Mouse (Mus musculus): ENCODE measurements at regions not wholly inside any gene's neighbourhood (a gene's known extent, or its start where the extent isn't known, plus 50 kb on each side); places are given as distances from the start of the nearest gene placed in this dataset.

- no peaks in the 10 kb centered on the region for H3K4me1 ChIP-seq (ENCODE audit: control insufficient read depth in 2 of 2, insufficient read depth in 2 of 2, low read length in 2 of 2)
- no peaks in the 10 kb centered on the region for H3K9me3 ChIP-seq (ENCODE audit: control insufficient read depth, low read length)
- H3K9ac ChIP-seq (ENCODE audit: low read length) = no peak overlapping the region
- WGBS = 79% methylated on average over 4 of the region's 4 CpGs
- no peaks in the 10 kb centered on the region for H3K36me3 ChIP-seq (ENCODE audit: control insufficient read depth, insufficient read depth, low read length)
- no peak overlapping the region for H3K27ac ChIP-seq (replicated peaks in 1 of 2; ENCODE audit: control insufficient read depth in 1 of 2, insufficient read depth in 1 of 2, low read depth in 2 of 2, low read length in 2 of 2)
- ATAC-seq (ENCODE audit: insufficient number of reproducible peaks, insufficient read depth, low FRiP score, low read depth) = no peak
- H3K27me3 ChIP-seq (ENCODE audit: control insufficient read depth, insufficient read depth, low read length) = no peaks in the 10 kb centered on the region
- no peak overlapping the region for H3K4me2 ChIP-seq (ENCODE audit: low read length)
- H3K4me3 ChIP-seq (ENCODE audit: control insufficient read depth in 1 of 2, insufficient read depth in 1 of 2, low read depth in 1 of 2, low read length in 2 of 2) = no peak overlapping the region
Measured at GRCm38 (mm10) chr3:37965221-37965620, 240.9 kb upstream of the Gm5148 start.

- no peak for ATAC-seq (ENCODE audit: insufficient number of reproducible peaks, insufficient read depth, low FRiP score, low read depth)
- H3K9me3 ChIP-seq (ENCODE audit: control insufficient read depth, low read length) = no peaks in the 10 kb centered on the region
- H3K36me3 ChIP-seq (ENCODE audit: control insufficient read depth, insufficient read depth, low read length) = no peaks in the 10 kb centered on the region
- no peaks in the 10 kb centered on the region for H3K4me1 ChIP-seq (ENCODE audit: control insufficient read depth in 2 of 2, insufficient read depth in 2 of 2, low read length in 2 of 2)
- H3K9ac ChIP-seq (ENCODE audit: low read length) = no peak overlapping the region
- no peak overlapping the region for H3K27ac ChIP-seq (replicated peaks in 1 of 2; ENCODE audit: control insufficient read depth in 1 of 2, insufficient read depth in 1 of 2, low read depth in 2 of 2, low read length in 2 of 2)
- WGBS = 82% methylated on average over 5 of the region's 5 CpGs
- no peak overlapping the region for H3K4me2 ChIP-seq (ENCODE audit: low read length)
- no peaks in the 10 kb centered on the region for H3K27me3 ChIP-seq (ENCODE audit: control insufficient read depth, insufficient read depth, low read length)
- H3K4me3 ChIP-seq (ENCODE audit: control insufficient read depth in 1 of 2, insufficient read depth in 1 of 2, low read depth in 1 of 2, low read length in 2 of 2) = no peak overlapping the region
Measured at GRCm38 (mm10) chr3:37964083-37964482, 239.8 kb upstream of the Gm5148 start.

- H3K9ac ChIP-seq (ENCODE audit: low read length) = no peak overlapping the region
- H3K27ac ChIP-seq (replicated peaks in 1 of 2; ENCODE audit: control insufficient read depth in 1 of 2, insufficient read depth in 1 of 2, low read depth in 2 of 2, low read length in 2 of 2) = no peak overlapping the region
- no peaks in the 10 kb centered on the region for H3K36me3 ChIP-seq (ENCODE audit: control insufficient read depth, insufficient read depth, low read length)
- no peak overlapping the region for H3K4me3 ChIP-seq (ENCODE audit: control insufficient read depth in 1 of 2, insufficient read depth in 1 of 2, low read depth in 1 of 2, low read length in 2 of 2)
- no peaks in the 10 kb centered on the region for H3K9me3 ChIP-seq (ENCODE audit: control insufficient read depth, low read length)
- 88% methylated on average over 8 of the region's 8 CpGs for WGBS
- no peak overlapping the region for H3K4me2 ChIP-seq (ENCODE audit: low read length)
- H3K27me3 ChIP-seq (ENCODE audit: control insufficient read depth, insufficient read depth, low read length) = no peaks in the 10 kb centered on the region
- no peak for ATAC-seq (ENCODE audit: insufficient number of reproducible peaks, insufficient read depth, low FRiP score, low read depth)
- H3K4me1 ChIP-seq (ENCODE audit: control insufficient read depth in 2 of 2, insufficient read depth in 2 of 2, low read length in 2 of 2) = no peaks in the 10 kb centered on the region
Measured at GRCm38 (mm10) chr3:37962811-37963210, 238.5 kb upstream of the Gm5148 start.

GRCm38 (mm10) chr3:37962043-37962810 lies 237.9 kb upstream of the Gm5148 start:
- WGBS = 55% methylated on average over 12 of the region's 12 CpGs
- no peaks in the 10 kb centered on the region for H3K27me3 ChIP-seq (ENCODE audit: control insufficient read depth, insufficient read depth, low read length)
- no peak for ATAC-seq (ENCODE audit: insufficient number of reproducible peaks, insufficient read depth, low FRiP score, low read depth)
- H3K4me3 ChIP-seq (ENCODE audit: control insufficient read depth in 1 of 2, insufficient read depth in 1 of 2, low read depth in 1 of 2, low read length in 2 of 2) = no peak overlapping the region
- no peak overlapping the region for H3K9ac ChIP-seq (ENCODE audit: low read length)
- H3K36me3 ChIP-seq (ENCODE audit: control insufficient read depth, insufficient read depth, low read length) = no peaks in the 10 kb centered on the region
- no peak overlapping the region for H3K4me2 ChIP-seq (ENCODE audit: low read length)
- no peaks in the 10 kb centered on the region for H3K4me1 ChIP-seq (ENCODE audit: control insufficient read depth in 2 of 2, insufficient read depth in 2 of 2, low read length in 2 of 2)
- H3K9me3 ChIP-seq (ENCODE audit: control insufficient read depth, low read length) = no peaks in the 10 kb centered on the region
- H3K27ac ChIP-seq (replicated peaks in 1 of 2; ENCODE audit: control insufficient read depth in 1 of 2, insufficient read depth in 1 of 2, low read depth in 2 of 2, low read length in 2 of 2) = no peak overlapping the region

GRCm38 (mm10) chr3:37958361-37958978 lies 234.2 kb upstream of the Gm5148 start:
- no peaks in the 10 kb centered on the region for H3K4me1 ChIP-seq (ENCODE audit: control insufficient read depth in 2 of 2, insufficient read depth in 2 of 2, low read length in 2 of 2)
- no peaks in the 10 kb centered on the region for H3K9me3 ChIP-seq (ENCODE audit: control insufficient read depth, low read length)
- H3K4me3 ChIP-seq (ENCODE audit: control insufficient read depth in 1 of 2, insufficient read depth in 1 of 2, low read depth in 1 of 2, low read length in 2 of 2) = no peak overlapping the region
- no peak for ATAC-seq (ENCODE audit: insufficient number of reproducible peaks, insufficient read depth, low FRiP score, low read depth)
- H3K36me3 ChIP-seq (ENCODE audit: control insufficient read depth, insufficient read depth, low read length) = no peaks in the 10 kb centered on the region
- WGBS = 61% methylated on average over 6 of the region's 6 CpGs
- no peak overlapping the region for H3K4me2 ChIP-seq (ENCODE audit: low read length)
- no peak overlapping the region for H3K9ac ChIP-seq (ENCODE audit: low read length)
- H3K27me3 ChIP-seq (ENCODE audit: control insufficient read depth, insufficient read depth, low read length) = no peaks in the 10 kb centered on the region
- no peak overlapping the region for H3K27ac ChIP-seq (replicated peaks in 1 of 2; ENCODE audit: control insufficient read depth in 1 of 2, insufficient read depth in 1 of 2, low read depth in 2 of 2, low read length in 2 of 2)

GRCm38 (mm10) chr3:37956543-37956942 lies 232.3 kb upstream of the Gm5148 start:
- no peaks in the 10 kb centered on the region for H3K36me3 ChIP-seq (ENCODE audit: control insufficient read depth, insufficient read depth, low read length)
- no peak overlapping the region for H3K4me3 ChIP-seq (ENCODE audit: control insufficient read depth in 1 of 2, insufficient read depth in 1 of 2, low read depth in 1 of 2, low read length in 2 of 2)
- no peak overlapping the region for H3K27ac ChIP-seq (replicated peaks in 1 of 2; ENCODE audit: control insufficient read depth in 1 of 2, insufficient read depth in 1 of 2, low read depth in 2 of 2, low read length in 2 of 2)
- ATAC-seq (ENCODE audit: insufficient number of reproducible peaks, insufficient read depth, low FRiP score, low read depth) = no peak
- WGBS = 78% methylated on average over 6 of the region's 6 CpGs
- no peaks in the 10 kb centered on the region for H3K27me3 ChIP-seq (ENCODE audit: control insufficient read depth, insufficient read depth, low read length)
- no peak overlapping the region for H3K9ac ChIP-seq (ENCODE audit: low read length)
- no peaks in the 10 kb centered on the region for H3K9me3 ChIP-seq (ENCODE audit: control insufficient read depth, low read length)
- no peaks in the 10 kb centered on the region for H3K4me1 ChIP-seq (ENCODE audit: control insufficient read depth in 2 of 2, insufficient read depth in 2 of 2, low read length in 2 of 2)
- H3K4me2 ChIP-seq (ENCODE audit: low read length) = no peak overlapping the region

- Histone ChIP-seq H3K4me1 (ENCODE audit: control insufficient read depth in 2 of 2, insufficient read depth in 2 of 2, low read length in 2 of 2) (no peaks in the 10 kb centered on the region), H3K27ac (replicated peaks in 1 of 2; ENCODE audit: control insufficient read depth in 1 of 2, insufficient read depth in 1 of 2, low read depth in 2 of 2, low read length in 2 of 2) (no peak overlapping the region), H3K36me3 (ENCODE audit: control insufficient read depth, insufficient read depth, low read length) (no peaks in the 10 kb centered on the region), H3K4me3 (ENCODE audit: control insufficient read depth in 1 of 2, insufficient read depth in 1 of 2, low read depth in 1 of 2, low read length in 2 of 2) (no peak overlapping the region), H3K9ac (ENCODE audit: low read length) (no peak overlapping the region), H3K27me3 (ENCODE audit: control insufficient read depth, insufficient read depth, low read length) (no peaks in the 10 kb centered on the region), H3K4me2 (ENCODE audit: low read length) (no peak overlapping the region), H3K9me3 (ENCODE audit: control insufficient read depth, low read length) (peaks cover 7% of the 10 kb centered on the region; the same call in 1 of the 2 replicates)
- WGBS = 70% methylated on average over 3 of the region's 3 CpGs
- no peak for ATAC-seq (ENCODE audit: insufficient number of reproducible peaks, insufficient read depth, low FRiP score, low read depth)
Measured at GRCm38 (mm10) chr3:37952891-37953290, 228.6 kb upstream of the Gm5148 start.

- no peak overlapping the region for H3K27ac ChIP-seq (replicated peaks in 1 of 2; ENCODE audit: control insufficient read depth in 1 of 2, insufficient read depth in 1 of 2, low read depth in 2 of 2, low read length in 2 of 2)
- H3K27me3 ChIP-seq (ENCODE audit: control insufficient read depth, insufficient read depth, low read length) = no peaks in the 10 kb centered on the region
- H3K4me3 ChIP-seq (ENCODE audit: control insufficient read depth in 1 of 2, insufficient read depth in 1 of 2, low read depth in 1 of 2, low read length in 2 of 2) = no peak overlapping the region
- no peaks in the 10 kb centered on the region for H3K36me3 ChIP-seq (ENCODE audit: control insufficient read depth, insufficient read depth, low read length)
- ATAC-seq (ENCODE audit: insufficient number of reproducible peaks, insufficient read depth, low FRiP score, low read depth) = no peak
- H3K9me3 ChIP-seq (ENCODE audit: control insufficient read depth, low read length) = peaks cover 7% of the 10 kb centered on the region; the same call in 1 of the 2 replicates
- no peak overlapping the region for H3K9ac ChIP-seq (ENCODE audit: low read length)
- H3K4me2 ChIP-seq (ENCODE audit: low read length) = no peak overlapping the region
- H3K4me1 ChIP-seq (ENCODE audit: control insufficient read depth in 2 of 2, insufficient read depth in 2 of 2, low read length in 2 of 2) = no peaks in the 10 kb centered on the region
Measured at GRCm38 (mm10) chr3:37952251-37952650, 228.0 kb upstream of the Gm5148 start.

Measured in heart, embryonic 14.5 days (tissue).